Mouse (Mus musculus) neural tube, embryonic 13.5 days (tissue): ENCODE results near the gene Cnnm4. TPM values are rescaled to one million over a fixed set of nuclear protein-coding genes. Genes with fewer than 3 reads are reported as not detected.

Experiments used
- ATAC-seq: fragments of 200-750 bp; cut with Nextera tagmentation; 2 replicates; pipeline ENCODE4 v1.8.0; 2017; ENCODE audit warnings: low read depth, mild to moderate bottlenecking, moderate TSS enrichment, moderate library complexity
- H3K27ac ChIP-seq: fragments of 300-500 bp; sonication (generic); replicated peaks from 2 replicates; pipeline ENCODE4 v1.5.1; 2015; ENCODE audit warnings: moderate library complexity, mild to moderate bottlenecking, inconsistent platforms
- H3K27me3 ChIP-seq: fragments of 300-500 bp; sonication (generic); 2 replicates; pipeline ENCODE4 v1.6.1; 2015; ENCODE audit warnings: mild to moderate bottlenecking, inconsistent platforms
- H3K36me3 ChIP-seq: fragments of 300-500 bp; sonication (generic); 2 replicates; pipeline ENCODE4 v1.6.1; 2015; ENCODE audit warnings: mild to moderate bottlenecking, inconsistent platforms
- H3K4me1 ChIP-seq: fragments of 300-500 bp; sonication (generic); replicated peaks from 2 replicates; pipeline ENCODE4 v1.6.1; 2015; ENCODE audit warnings: inconsistent platforms
- H3K4me2 ChIP-seq: fragments of 300-500 bp; sonication (generic); 2 replicates; pipeline ENCODE4 v1.6.1; 2015; ENCODE audit warnings: inconsistent platforms, mild to moderate bottlenecking, moderate library complexity
- H3K4me3 ChIP-seq: fragments of 300-500 bp; sonication (generic); 2 replicates; pipeline ENCODE4 v1.5.1; 2015; ENCODE audit warnings: mild to moderate bottlenecking, inconsistent platforms
- H3K9ac ChIP-seq: fragments of 300-500 bp; sonication (generic); 2 replicates; pipeline ENCODE4 v1.6.1; 2015; ENCODE audit warnings: moderate library complexity, mild to moderate bottlenecking, inconsistent platforms
- H3K9me3 ChIP-seq: fragments of 300-500 bp; sonication (generic); 2 replicates; pipeline ENCODE4 v1.6.1; 2016; ENCODE audit warnings: inconsistent platforms
- WGBS: fragments of 180-500 bp; shearing (Covaris S2); methylation state at CpG from one replicate; pipeline ENCODE4 v1.1.7; 2015; 5-methylcytosine and 5-hydroxymethylcytosine counted together
- polyA plus RNA-seq: library from polyadenylated mRNA; unstranded; fragments of >200 nt; fragmentation: Nextera tagmentation; extraction: Ambion mirVana; gene quantifications from 2 replicates; pipeline ENCODE4 v1.2.1, GENCODE M21; 2015

Cnnm4 gene
- polyA plus RNA-seq, 1 experiment from 2014 or later: 9.3 TPM

GRCm38 (mm10) chr1:36446841-36447240 is 24.6 kb upstream of the Cnnm4 start:
- 90% methylated on average over 5 of the region's 5 CpGs for WGBS
- no peaks in the 10 kb centered on the region for H3K9me3 ChIP-seq
- no peaks in the 10 kb centered on the region for H3K27me3 ChIP-seq
- peaks cover 20% of the 10 kb centered on the region for H3K4me1 ChIP-seq
- ATAC-seq: no peak
- H3K4me2 ChIP-seq: no peak overlapping the region
- H3K36me3 ChIP-seq: peaks cover 6% of the 10 kb centered on the region
- no peak overlapping the region for H3K4me3 ChIP-seq
- no peak overlapping the region for H3K27ac ChIP-seq
- H3K9ac ChIP-seq: no peak overlapping the region

- Histone ChIP-seq H3K4me2 (no peak overlapping the region), H3K27me3 (no peaks in the 10 kb centered on the region), H3K4me3 (no peak overlapping the region), H3K36me3 (no peaks in the 10 kb centered on the region), H3K27ac (no peak overlapping the region), H3K9ac (no peak overlapping the region), H3K9me3 (peaks cover 3% of the 10 kb centered on the region; the same call in 1 of the 2 replicates), H3K4me1 (no peaks in the 10 kb centered on the region)
- ATAC-seq: no peak
- 91% methylated on average over 6 of the region's 6 CpGs for WGBS
These were observed 17.2 kb upstream of the Cnnm4 start for GRCm38 (mm10) chr1:36454055-36454815.

- Histone ChIP-seq H3K4me1 (no peaks in the 10 kb centered on the region), H3K4me3 (no peak overlapping the region), H3K9ac (no peak overlapping the region), H3K27me3 (no peaks in the 10 kb centered on the region), H3K27ac (no peak overlapping the region), H3K36me3 (no peaks in the 10 kb centered on the region), H3K9me3 (peaks cover 3% of the 10 kb centered on the region; the same call in 1 of the 2 replicates), H3K4me2 (no peak overlapping the region)
- WGBS: 48% methylated on average over 7 of the region's 7 CpGs
- ATAC-seq: no peak
These were observed 13.9 kb upstream of the Cnnm4 start for GRCm38 (mm10) chr1:36457388-36458014.

- no peak overlapping the region for H3K4me2 ChIP-seq
- no peaks in the 10 kb centered on the region for H3K4me1 ChIP-seq
- no peak for ATAC-seq
- H3K27me3 ChIP-seq: no peaks in the 10 kb centered on the region
- no peak overlapping the region for H3K4me3 ChIP-seq
- H3K36me3 ChIP-seq: no peaks in the 10 kb centered on the region
- H3K9me3 ChIP-seq: peaks cover 3% of the 10 kb centered on the region; the same call in 1 of the 2 replicates
- WGBS: 80% methylated on average over 5 of the region's 5 CpGs
- H3K27ac ChIP-seq: no peak overlapping the region
- no peak overlapping the region for H3K9ac ChIP-seq
These were observed 13.3 kb upstream of the Cnnm4 start for GRCm38 (mm10) chr1:36458169-36458568.

GRCm38 (mm10) chr1:36461829-36462228 is 9.6 kb upstream of the Cnnm4 start:
- Histone ChIP-seq H3K4me1 (no peaks in the 10 kb centered on the region), H3K36me3 (no peaks in the 10 kb centered on the region), H3K4me3 (no peak overlapping the region), H3K27me3 (no peaks in the 10 kb centered on the region), H3K27ac (no peak overlapping the region), H3K9ac (no peak overlapping the region), H3K4me2 (no peak overlapping the region), H3K9me3 (no peaks in the 10 kb centered on the region)
- 53% methylated on average over 2 of the region's 2 CpGs for WGBS
- no peak for ATAC-seq

GRCm38 (mm10) chr1:36465641-36466160 is 5.7 kb upstream of the Cnnm4 start:
- H3K9me3 ChIP-seq: no peaks in the 10 kb centered on the region
- no peaks in the 10 kb centered on the region for H3K36me3 ChIP-seq
- no peak overlapping the region for H3K9ac ChIP-seq
- no peak for ATAC-seq
- no peaks in the 10 kb centered on the region; the same call in 1 of the 2 replicates for H3K4me1 ChIP-seq
- H3K27me3 ChIP-seq: no peaks in the 10 kb centered on the region
- WGBS: 82% methylated on average over 4 of the region's 4 CpGs
- H3K4me3 ChIP-seq: no peak overlapping the region
- no peak overlapping the region for H3K27ac ChIP-seq
- H3K4me2 ChIP-seq: no peak overlapping the region

- Histone ChIP-seq H3K27ac (no peak overlapping the region), H3K4me1 (peaks cover 8% of the 10 kb centered on the region), H3K27me3 (no peaks in the 10 kb centered on the region), H3K4me2 (no peak overlapping the region), H3K36me3 (no peaks in the 10 kb centered on the region), H3K9me3 (no peaks in the 10 kb centered on the region), H3K9ac (no peak overlapping the region), H3K4me3 (no peak overlapping the region)
- ATAC-seq: no peak
- WGBS: 52% methylated on average over 5 of the region's 5 CpGs
These were observed 4.0 kb upstream of the Cnnm4 start for GRCm38 (mm10) chr1:36467446-36467845.

- H3K4me2 ChIP-seq: peak overlapping the region; percentile 64; the same call in 1 of the 2 replicates
- no peak for ATAC-seq
- 48% methylated on average over 2 of the region's 2 CpGs for WGBS
- no peaks in the 10 kb centered on the region for H3K27me3 ChIP-seq
- no peak overlapping the region for H3K9ac ChIP-seq
- H3K36me3 ChIP-seq: no peaks in the 10 kb centered on the region
- no peaks in the 10 kb centered on the region for H3K9me3 ChIP-seq
- H3K4me1 ChIP-seq: peaks cover 33% of the 10 kb centered on the region
- H3K4me3 ChIP-seq: no peak overlapping the region
- no peak overlapping the region for H3K27ac ChIP-seq
These were observed 1.5 kb upstream of the Cnnm4 start for GRCm38 (mm10) chr1:36469811-36470444.

- H3K9ac ChIP-seq: peak overlapping the region; percentile 76
- whole genome bisulfite sequencing: 17% methylated on average over 18 of the region's 18 CpGs
- no peaks in the 10 kb centered on the region for H3K36me3 ChIP-seq
- peak overlapping the region; percentile 62 for H3K4me3 ChIP-seq
- H3K4me1 ChIP-seq: peaks cover 53% of the 10 kb centered on the region
- no peak; the same call in 1 of the 2 replicates for ATAC-seq
- H3K27ac ChIP-seq: peak overlapping the region; percentile 39
- H3K4me2 ChIP-seq: peak overlapping the region; percentile 64
- no peaks in the 10 kb centered on the region for H3K27me3 ChIP-seq
- no peaks in the 10 kb centered on the region for H3K9me3 ChIP-seq
These were observed 653 bp downstream of the Cnnm4 start for GRCm38 (mm10) chr1:36472106-36472440.

GRCm38 (mm10) chr1:36473211-36473780 is 1.9 kb downstream of the Cnnm4 start:
- Histone ChIP-seq H3K9ac (no peak overlapping the region), H3K36me3 (no peaks in the 10 kb centered on the region), H3K4me3 (peak overlapping the region; percentile 62), H3K4me1 (peaks cover 56% of the 10 kb centered on the region), H3K4me2 (peak overlapping the region; percentile 64), H3K27me3 (no peaks in the 10 kb centered on the region), H3K27ac (no peak overlapping the region), H3K9me3 (no peaks in the 10 kb centered on the region)
- 85% methylated on average over 10 of the region's 10 CpGs for WGBS
- no peak for ATAC-seq

GRCm38 (mm10) chr1:36474646-36475045 is 3.2 kb downstream of the Cnnm4 start:
- H3K4me3 ChIP-seq: no peak overlapping the region
- WGBS: 72% methylated on average over 3 of the region's 3 CpGs
- H3K36me3 ChIP-seq: no peaks in the 10 kb centered on the region
- H3K4me1 ChIP-seq: peaks cover 62% of the 10 kb centered on the region
- no peaks in the 10 kb centered on the region for H3K27me3 ChIP-seq
- peak overlapping the region; percentile 64 for H3K4me2 ChIP-seq
- H3K9me3 ChIP-seq: no peaks in the 10 kb centered on the region
- no peak overlapping the region for H3K9ac ChIP-seq
- H3K27ac ChIP-seq: no peak overlapping the region
- no peak for ATAC-seq
